Mouse (Mus musculus) ES-CJ7 (cell line): ENCODE measurements around the gene 2310061N02Rik.
"Not testable (repeated sequence)": the region's sequence is repeated elsewhere in the genome, so short reads cannot be mapped to it uniquely, and the experiment has no call there.

Source experiments
- DNase-seq: peaks from one replicate; pipeline ENCODE4 v3.0.0; 2011; ENCODE audit warnings: low read depth, low spot score

Gene 2310061N02Rik

GRCm38 (mm10) chr16:88707496-88708012 lies at the start of gene 2310061N02Rik:
Gene 2310061N02Rik (minus strand): TSS chr16:88707962.
- DNase-seq = no peak

- DNase-seq = not testable (repeated sequence)
Observed at GRCm38 (mm10) chr16:88751535-88751934, 43.8 kb upstream of the 2310061N02Rik start, which contains the start of gene Krtap13. Gene Krtap13 (minus strand): TSS chr16:88751635.

- DNase-seq = no peak
Observed at GRCm38 (mm10) chr16:88747943-88748342, 40.2 kb upstream of the 2310061N02Rik start.

- DNase-seq = no peak
Observed at GRCm38 (mm10) chr16:88744750-88745340, 37.1 kb upstream of the 2310061N02Rik start.

GRCm38 (mm10) chr16:88735391-88735790 lies 27.6 kb upstream of the 2310061N02Rik start:
- DNase-seq = no peak

- DNase-seq = no peak
Observed at GRCm38 (mm10) chr16:88728812-88729275, 21.1 kb upstream of the 2310061N02Rik start, which contains the start of gene Krtap13-1. Gene Krtap13-1 (plus strand): TSS chr16:88728862.

- DNase-seq = peak; percentile 81
Observed at GRCm38 (mm10) chr16:88720031-88720430, 12.3 kb upstream of the 2310061N02Rik start.

- DNase-seq = no peak
Observed at GRCm38 (mm10) chr16:88716549-88716948, 8.8 kb upstream of the 2310061N02Rik start.

- DNase-seq = peak; percentile 19
Observed at GRCm38 (mm10) chr16:88711245-88711644, 3.5 kb upstream of the 2310061N02Rik start.

GRCm38 (mm10) chr16:88710757-88711156 lies 3.0 kb upstream of the 2310061N02Rik start:
- no peak for DNase-seq

- no peak for DNase-seq
Observed at GRCm38 (mm10) chr16:88701072-88701864, 6.5 kb downstream of the 2310061N02Rik start.

GRCm38 (mm10) chr16:88696256-88696655 lies 11.5 kb downstream of the 2310061N02Rik start:
- DNase-seq = no peak

GRCm38 (mm10) chr16:88681282-88681681 lies 26.5 kb downstream of the 2310061N02Rik start:
- no peak for DNase-seq

GRCm38 (mm10) chr16:88679099-88679498 lies 28.7 kb downstream of the 2310061N02Rik start:
- no peak for DNase-seq

GRCm38 (mm10) chr16:88671571-88671970 lies 36.2 kb downstream of the 2310061N02Rik start, which contains the start of gene Krtap27-1:
Gene Krtap27-1 (minus strand): TSS chr16:88671671.
- DNase-seq = no peak

GRCm38 (mm10) chr16:88657426-88657825 lies 50.3 kb downstream of the 2310061N02Rik start:
- peak; percentile 12 for DNase-seq
